Mouse (Mus musculus): Measurements from ENCODE around the gene Tubgcp2.

Gene Tubgcp2
- long read RNA-seq, experiment 1, partial matches to known transcripts, result 4 of 10 reads
- long read RNA-seq, experiment 1, other reads (novel, unspliced or antisense), result 1 of 10 reads
- long read RNA-seq, experiment 2, transcript Tubgcp2-207 (18 exons, 3,060 nt), result major isoform, 6 of 13 reads
- long read RNA-seq, experiment 2, partial matches to known transcripts, result 4 of 13 reads
- long read RNA-seq, experiment 2, other reads (novel, unspliced or antisense), result 2 of 13 reads

DNA sequence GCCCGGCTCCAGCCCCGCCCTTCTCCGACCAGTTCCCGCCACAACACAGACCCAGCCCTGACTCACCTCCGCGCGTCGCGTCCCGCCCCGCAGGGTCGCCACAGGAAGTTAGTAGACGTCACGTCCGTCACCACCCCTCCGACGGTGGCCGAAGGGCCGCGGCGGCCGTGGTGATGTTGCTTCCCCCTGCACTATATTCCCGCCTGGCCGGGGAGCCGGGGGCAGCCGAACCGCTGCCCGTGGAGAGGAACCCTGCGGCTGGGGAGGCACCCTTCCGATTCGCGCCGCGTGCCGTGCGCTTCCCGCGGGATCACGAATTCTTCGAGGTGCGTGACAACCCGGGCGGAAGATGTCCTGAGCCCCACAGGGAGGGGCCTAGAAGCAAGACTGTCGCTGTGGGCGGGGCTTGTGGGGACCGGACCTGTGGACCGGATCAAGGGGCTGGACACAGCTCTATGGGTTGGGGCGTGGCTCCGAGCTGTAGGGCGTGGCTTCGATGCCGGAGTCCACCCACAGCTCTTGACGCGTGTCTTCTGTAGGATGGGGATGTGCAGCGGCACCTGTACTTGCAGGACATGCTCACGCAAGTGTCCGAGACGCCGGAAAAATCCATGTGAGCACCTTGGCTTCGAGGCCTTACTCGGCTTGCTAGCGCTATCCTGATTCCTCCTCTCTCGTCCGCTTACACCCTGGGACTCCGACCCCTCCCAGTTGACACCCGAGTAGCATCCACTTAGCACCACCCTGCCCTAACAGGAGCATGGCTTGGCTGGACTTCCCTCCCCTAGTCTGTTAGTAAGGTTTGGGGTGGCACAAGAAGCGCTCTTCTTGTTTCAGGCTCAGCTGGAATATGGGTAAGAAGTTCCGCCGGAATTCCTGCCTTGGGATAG lies at the start of gene Tubgcp2, which contains the start of gene Zfp511:
Gene Tubgcp2 (minus strand): TSS at position 389 of the 890 bp plus-strand sequence.
Gene Zfp511 (plus strand): TSS at position 111 of the 890 bp plus-strand sequence.
- intact Hi-C loops (cut with DNase I), result no loop called here

DNA sequence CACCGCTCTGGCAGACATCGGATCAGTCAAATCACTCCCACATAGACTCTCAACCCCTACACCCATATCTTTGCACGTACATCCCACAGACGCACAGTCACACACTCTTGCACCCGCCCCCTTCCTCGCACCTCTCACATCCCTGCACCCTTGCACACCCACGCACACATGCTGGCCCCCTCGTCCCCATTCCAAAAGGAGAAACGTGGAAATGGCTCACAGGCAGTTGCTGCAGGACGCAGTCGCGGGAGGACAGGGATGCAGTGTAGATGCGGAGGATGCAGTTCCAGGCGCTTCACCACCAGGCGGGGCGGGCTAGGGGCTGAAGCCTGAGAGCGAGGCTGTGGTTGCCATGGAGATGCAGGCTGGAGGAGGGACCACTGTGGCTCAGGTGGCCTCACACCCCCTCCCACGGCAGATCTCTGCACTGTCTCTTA lies 45.8 kb upstream of the Tubgcp2 start, which contains the start of gene Caly:
Gene Caly (minus strand): TSS at position 307 of the 437 bp plus-strand sequence.
- intact Hi-C loops (cut with DNase I), result no loop called here

DNA sequence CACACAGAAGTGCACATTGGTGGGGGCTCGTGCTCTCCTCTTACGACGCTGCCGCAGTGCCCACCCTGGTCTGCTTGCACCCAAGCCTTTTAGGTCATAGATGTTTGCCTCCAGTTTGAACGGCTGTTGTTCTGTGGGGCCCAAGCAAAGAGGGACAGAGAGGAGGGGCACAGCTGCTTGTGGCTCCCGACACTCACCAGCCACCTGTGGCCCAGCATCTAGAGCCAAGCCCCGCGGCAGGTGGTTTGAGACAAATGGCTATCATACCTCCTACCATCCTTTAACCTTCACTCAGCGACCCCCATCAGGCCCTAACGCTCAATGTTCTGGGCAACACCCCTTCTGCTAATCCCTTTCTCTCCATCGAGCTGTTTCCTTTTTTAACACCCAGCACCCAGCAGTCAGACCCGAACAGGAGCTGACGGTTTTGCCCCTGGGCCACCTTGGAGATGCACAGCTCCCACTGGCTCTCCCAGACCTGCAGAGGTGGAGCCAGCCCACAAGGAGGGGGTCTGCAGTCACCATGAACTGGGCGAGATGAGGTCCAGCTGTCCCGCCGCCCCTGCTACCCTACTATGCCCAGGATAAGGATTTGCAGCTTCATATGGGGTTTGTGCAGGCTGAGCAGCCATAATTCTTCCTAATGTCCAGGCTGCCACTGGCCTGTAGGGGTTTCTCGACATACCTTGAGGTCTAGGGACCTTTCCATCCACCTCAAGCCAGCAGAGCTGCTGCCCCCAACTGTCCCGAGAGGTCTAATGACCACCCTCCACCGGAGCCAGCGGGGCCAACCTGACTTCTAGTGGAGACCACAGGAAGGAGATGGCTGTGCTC lies 45.2 kb upstream of the Tubgcp2 start:
- intact Hi-C loops (cut with DNase I), result no loop called here

DNA sequence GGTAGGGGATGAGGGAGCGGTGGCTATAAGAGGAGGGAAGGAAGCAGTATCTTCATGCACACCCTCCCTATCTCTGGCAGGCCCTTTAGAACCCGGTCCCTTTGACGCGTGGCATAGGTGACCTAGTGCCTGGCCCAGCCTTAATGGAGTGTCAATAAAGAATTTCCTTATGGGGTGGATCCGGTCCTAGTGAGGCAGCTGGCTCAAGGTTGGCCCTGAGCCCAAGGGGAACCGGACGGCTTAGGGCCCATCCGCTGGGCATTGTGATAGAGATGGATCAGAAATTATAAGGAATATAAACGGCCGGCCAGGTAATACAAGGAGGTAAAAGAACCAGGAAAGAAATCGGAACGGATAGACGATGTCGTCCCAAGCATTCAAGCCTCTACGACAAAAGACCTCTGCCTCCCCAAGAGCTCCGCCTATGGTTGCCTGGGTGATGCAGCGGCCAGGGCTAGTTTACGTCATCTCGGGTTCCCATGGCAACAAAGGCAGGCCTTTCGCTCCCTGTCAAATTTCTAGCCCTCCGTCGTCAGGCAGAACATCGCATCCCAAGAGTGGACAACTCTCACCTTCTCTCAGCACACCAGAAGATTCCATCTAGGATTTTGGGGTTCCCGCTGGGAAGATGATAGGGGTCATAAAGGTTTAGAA lies 44.2 kb upstream of the Tubgcp2 start:
- intact Hi-C loops (cut with DNase I), result no loop called here

- intact Hi-C loops (cut with DNase I), result loop anchor here (1.0 to 5.0 kb wide), 2 partner anchors 63 to 754 kb away; no protein-coding TSS in a partner anchor
Measured at GRCm38 (mm10) chr7:140078711-140079110, 42.2 kb upstream of the Tubgcp2 start.

- intact Hi-C loops (cut with DNase I), result loop anchor here (1.0 to 5.0 kb wide), 2 partner anchors 64 to 755 kb away; no protein-coding TSS in a partner anchor
Measured at GRCm38 (mm10) chr7:140077698-140078097, 41.2 kb upstream of the Tubgcp2 start.

- intact Hi-C loops (cut with DNase I), result no loop called here
Measured at GRCm38 (mm10) chr7:140070042-140070711, 33.7 kb upstream of the Tubgcp2 start.

GRCm38 (mm10) chr7:140067397-140067796 lies 30.9 kb upstream of the Tubgcp2 start:
- intact Hi-C loops (cut with DNase I), result no loop called here

GRCm38 (mm10) chr7:140063092-140063491 lies 26.6 kb upstream of the Tubgcp2 start:
- intact Hi-C loops (cut with DNase I), result loop anchor here (2.0 to 5.0 kb wide), 2 partner anchors 94 to 156 kb away; no protein-coding TSS in a partner anchor

DNA sequence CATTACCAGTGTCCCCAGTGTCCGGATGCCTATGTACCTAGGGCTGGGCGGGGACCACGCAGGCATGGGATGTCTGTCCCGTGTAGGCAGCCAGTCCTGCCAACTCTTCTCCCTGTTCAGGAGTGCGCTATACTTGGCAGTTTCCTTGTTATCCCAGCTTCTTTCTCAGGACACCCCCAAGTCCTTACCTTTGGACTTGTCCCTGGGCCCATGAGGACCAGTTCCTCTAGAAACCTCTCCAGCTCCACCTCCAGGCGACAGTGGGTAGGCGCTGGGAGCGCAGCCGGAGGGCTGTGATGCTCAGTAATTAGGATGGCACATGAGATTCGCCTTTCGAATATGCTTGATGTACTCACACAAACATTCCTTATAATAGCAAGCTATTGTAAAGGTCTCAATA lies 25.8 kb upstream of the Tubgcp2 start:
- intact Hi-C loops (cut with DNase I), result loop anchor here (2.0 to 5.0 kb wide), 2 partner anchors 94 to 155 kb away; no protein-coding TSS in a partner anchor

- intact Hi-C loops (cut with DNase I), result loop anchor here (2.0 to 5.0 kb wide), 2 partner anchors 93 to 154 kb away; no protein-coding TSS in a partner anchor
Measured at GRCm38 (mm10) chr7:140061832-140062130, 25.3 kb upstream of the Tubgcp2 start.

- intact Hi-C loops (cut with DNase I), result loop anchor here (5.0 kb wide), 1 partner anchor 154 kb away; no protein-coding TSS in a partner anchor
Measured at GRCm38 (mm10) chr7:140060936-140061831, 24.7 kb upstream of the Tubgcp2 start.

- intact Hi-C loops (cut with DNase I), result no loop called here
Measured at GRCm38 (mm10) chr7:140059601-140060000, 23.1 kb upstream of the Tubgcp2 start.

DNA sequence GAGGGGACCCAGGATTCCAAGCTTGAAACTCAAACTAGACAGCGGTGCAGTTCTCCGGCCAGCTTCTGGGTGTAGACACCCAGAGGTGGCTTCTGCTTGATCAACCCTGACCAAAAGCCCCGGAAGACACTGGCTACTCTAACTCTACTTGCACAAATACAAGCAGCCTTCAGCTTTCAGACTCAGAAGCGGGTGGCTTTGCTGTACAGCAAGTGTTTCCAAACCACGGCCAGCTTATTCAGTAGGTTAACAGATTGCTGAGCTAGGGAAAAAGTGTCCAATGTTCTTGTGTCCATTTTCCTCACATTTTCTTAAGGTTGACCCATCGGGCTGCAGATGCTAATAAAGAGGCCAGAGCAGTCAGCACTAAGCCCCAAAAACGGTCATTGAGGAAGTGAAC lies 22.1 kb upstream of the Tubgcp2 start:
- intact Hi-C loops (cut with DNase I), result no loop called here

- intact Hi-C loops (cut with DNase I), result no loop called here
Measured at GRCm38 (mm10) chr7:140057413-140058407, 21.2 kb upstream of the Tubgcp2 start.

DNA sequence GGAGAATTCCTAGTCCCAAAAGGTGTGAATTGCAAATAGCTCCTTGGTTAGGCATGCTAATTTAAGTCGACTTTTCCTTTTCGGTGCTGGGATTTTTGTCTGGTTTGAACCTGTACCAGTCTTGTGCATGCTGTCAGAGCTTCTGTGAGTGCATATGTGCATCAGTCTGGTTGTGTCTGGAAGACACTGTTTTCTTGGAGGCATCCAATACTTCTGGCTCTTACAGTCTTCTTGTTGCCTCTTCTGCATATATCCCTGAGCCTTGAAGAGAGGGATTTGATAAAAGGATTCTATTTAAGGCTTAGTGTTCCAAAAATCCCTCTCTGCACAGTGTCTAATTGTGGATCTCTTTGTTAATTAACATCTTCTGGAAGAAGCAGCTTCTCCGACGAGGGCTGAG lies 17.7 kb upstream of the Tubgcp2 start:
- intact Hi-C loops (cut with DNase I), result no loop called here

- intact Hi-C loops (cut with DNase I), result no loop called here
Measured at GRCm38 (mm10) chr7:140049115-140049689, 12.7 kb upstream of the Tubgcp2 start.

All from adrenal gland (tissue).